Comparison of ENCODE assay signal across 11 mouse cellular contexts in the genomic region with DNA sequence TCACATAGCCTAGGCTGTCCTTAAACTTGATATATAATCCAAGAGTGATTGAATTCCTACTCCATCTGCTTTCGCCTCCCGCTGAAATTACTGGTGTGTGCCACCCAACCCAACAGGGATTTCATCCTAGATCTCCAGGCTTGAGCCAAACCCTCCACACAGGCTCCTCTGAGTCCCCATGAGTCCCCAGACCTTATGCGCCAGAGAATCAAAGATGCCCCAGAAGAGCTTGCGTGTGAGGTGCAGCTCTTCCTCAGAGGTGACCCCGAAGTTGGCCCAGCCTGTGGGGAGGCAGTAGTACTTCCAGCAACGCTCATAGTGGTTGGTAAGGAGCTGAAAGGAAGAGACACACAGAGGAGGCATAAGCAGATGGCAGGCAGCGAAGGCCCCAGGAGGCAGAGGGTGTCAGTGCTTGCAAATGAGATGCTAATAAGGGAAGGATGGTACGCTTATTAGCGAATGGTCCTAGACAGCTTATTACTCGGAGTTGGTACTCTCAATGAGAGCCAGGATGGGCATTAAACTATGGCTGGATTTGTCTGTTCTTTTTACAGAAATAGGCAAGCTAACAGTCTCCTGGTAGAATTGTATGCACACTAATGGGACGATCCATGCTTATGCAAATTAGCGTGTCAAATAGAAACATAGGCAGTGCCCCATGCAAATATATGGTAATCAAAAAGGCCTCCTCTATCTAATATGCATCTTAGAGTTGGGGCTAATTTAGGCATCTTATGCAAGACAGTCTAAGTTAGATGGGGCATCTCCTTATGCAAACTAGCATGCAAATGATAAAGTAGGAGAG. TPM values are rescaled to one million over a fixed set of nuclear protein-coding genes. Genes with fewer than 3 reads are reported as not detected.
A peak's percentile ranks its signal among the peaks of the same experiment; 100 is the strongest.
DNase-seq lines count a peak whose midpoint lies in the region; ATAC-seq lines count a peak whose summit lies in the region.
"Had no signal": no experiment of that assay in that cellular context is flagged by ENCODE, and none has a peak within 500 bp of the region (broad histone marks: within the 10 kb centered on the region; RNA-seq: fewer than 3 reads in every experiment).

No protein-coding gene starts in this region.

- H3K9me3 ChIP-seq in forebrain, embryonic 10.5 days = no peaks in the 10 kb centered on the region; the same call in 1 of the 2 replicates
- no peaks in the 10 kb centered on the region for H3K9me3 ChIP-seq in hindbrain, embryonic 16.5 days (ENCODE audit: control insufficient read depth, low read length)
- no peaks in the 10 kb centered on the region for H3K9me3 ChIP-seq in midbrain, embryonic 16.5 days (replicated peaks; ENCODE audit: control insufficient read depth, low read length, poor library complexity, severe bottlenecking)
- H3K9me3 ChIP-seq: liver, embryonic 13.5 days had no signal

- peak; percentile 71 for ATAC-seq in hindbrain, embryonic 16.5 days
- peak; percentile 65 for ATAC-seq in midbrain, embryonic 16.5 days

- H3K27ac ChIP-seq in forebrain, embryonic 10.5 days = peak overlapping the region; percentile 66; the same call in 1 of the 2 replicates
- H3K27ac ChIP-seq in hindbrain, embryonic 16.5 days (ENCODE audit: low read depth, low read length) = peak overlapping the region; percentile 86
- H3K27ac ChIP-seq in midbrain, embryonic 16.5 days (ENCODE audit: low read length) = peak overlapping the region; percentile 84
- H3K27ac ChIP-seq: liver, embryonic 13.5 days had no signal

- H3K4me2 ChIP-seq in hindbrain, embryonic 16.5 days (ENCODE audit: low read length) = peak overlapping the region; percentile 77
- peak overlapping the region; percentile 63 for H3K4me2 ChIP-seq in midbrain, embryonic 16.5 days (ENCODE audit: low read length)

- intact Hi-C loops in heart, postnatal 36 days (cut with DNase I) = no loop called here

- WGBS in forebrain, embryonic 10.5 days = 77% methylated on average over 12 of the region's 12 CpGs
- WGBS in hindbrain, embryonic 16.5 days = 26% methylated on average over 12 of the region's 12 CpGs
- WGBS in midbrain, embryonic 16.5 days = 26% methylated on average over 12 of the region's 12 CpGs

- H3K27me3 ChIP-seq in forebrain, embryonic 10.5 days (ENCODE audit: poor library complexity, severe bottlenecking) = peaks cover 84% of the 10 kb centered on the region
- peaks cover 6% of the 10 kb centered on the region for H3K27me3 ChIP-seq in hindbrain, embryonic 16.5 days (replicated peaks; ENCODE audit: control insufficient read depth, insufficient read depth, low read length)
- H3K27me3 ChIP-seq in midbrain, embryonic 16.5 days (ENCODE audit: control insufficient read depth, insufficient read depth, low read depth, low read length) = no peaks in the 10 kb centered on the region

- peaks cover 40% of the 10 kb centered on the region for H3K4me1 ChIP-seq in forebrain, embryonic 10.5 days
- H3K4me1 ChIP-seq in hindbrain, embryonic 16.5 days (ENCODE audit: control insufficient read depth, insufficient read depth, low read depth, low read length) = peaks cover 22% of the 10 kb centered on the region
- peaks cover 16% of the 10 kb centered on the region; the same call in 1 of the 2 replicates for H3K4me1 ChIP-seq in midbrain, embryonic 16.5 days (ENCODE audit: control insufficient read depth, insufficient read depth, low read length)

- H3K9ac ChIP-seq in hindbrain, embryonic 16.5 days (ENCODE audit: low read depth, low read length) = no peak overlapping the region
- no peak overlapping the region for H3K9ac ChIP-seq in midbrain, embryonic 16.5 days (ENCODE audit: low read depth, low read length)
- H3K9ac ChIP-seq: liver, embryonic 13.5 days had no signal

- DNase-seq in layer of hippocampus, adult 18-20 months (ENCODE audit: low spot score in 2 of 2) = peak; percentile 54
- DNase-seq in layer of hippocampus, postnatal 25 days (ENCODE audit: extremely low spot score in 1 of 2, low spot score in 1 of 2) = no peak
- DNase-seq in forebrain, embryonic 10.5 days (ENCODE audit: extremely low spot score, low spot score) = no peak
- no peak for DNase-seq in heart, postnatal 36 days
- no peak for DNase-seq in right cerebral cortex, postnatal 4 days
- DNase-seq in kidney, adult 8-10 months = no peak
- DNase-seq: gastrocnemius, postnatal 36 days; heart, postnatal 14 days; liver, embryonic 13.5 days had no signal

- H3K36me3 ChIP-seq in forebrain, embryonic 10.5 days (replicated peaks) = no peaks in the 10 kb centered on the region
- H3K36me3 ChIP-seq in hindbrain, embryonic 16.5 days (ENCODE audit: control insufficient read depth, insufficient read depth, low read length) = no peaks in the 10 kb centered on the region
- H3K36me3 ChIP-seq in midbrain, embryonic 16.5 days (ENCODE audit: control insufficient read depth, insufficient read depth, low read length) = no peaks in the 10 kb centered on the region
- H3K36me3 ChIP-seq: liver, embryonic 13.5 days had no signal

- peak overlapping the region; percentile 54; the same call in 1 of the 2 replicates for H3K4me3 ChIP-seq in forebrain, embryonic 10.5 days
- peak overlapping the region; percentile 48; the same call in 1 of the 2 replicates for H3K4me3 ChIP-seq in hindbrain, embryonic 16.5 days (ENCODE audit: low read length)
- H3K4me3 ChIP-seq in midbrain, embryonic 16.5 days (ENCODE audit: low read depth, low read length) = peak overlapping the region; percentile 47; the same call in 1 of the 2 replicates

RNA-seq across cellular contexts. Expression of a gene that starts 54.4 kb away (rescaled TPM):
- 10 to 100 TPM; 15.3 to 15.5 TPM for total RNA-seq in layer of hippocampus, adult 18-20 months (2021)
- 10 to 100 TPM; 12.0 to 15.1 TPM for total RNA-seq in layer of hippocampus, postnatal 25 days (2021)
- polyA plus RNA-seq in forebrain, embryonic 10.5 days (2016; fragmentation: Nextera tagmentation; extraction: Ambion mirVana) = 1.0 and 1.2 TPM in 2 replicates
- polyA plus RNA-seq in hindbrain, embryonic 16.5 days (2015; fragmentation: Nextera tagmentation; extraction: Ambion mirVana) = 9.2 and 11.0 TPM in 2 replicates
- polyA plus RNA-seq in midbrain, embryonic 16.5 days (2015; fragmentation: Nextera tagmentation; extraction: Ambion mirVana) = 11.3 and 14.4 TPM in 2 replicates
- total RNA-seq in heart, postnatal 36 days (2021) = under 1 TPM; 0.03 to 0.08 TPM

Comparison
In these comparisons a context has a peak if more than half of its experiments do, and no peak if none do; other contexts are left out.
1. DNase-seq: peak in layer of hippocampus, adult 18-20 months (2 of 2); none in layer of hippocampus, postnatal 25 days (0 of 2), forebrain, embryonic 10.5 days (single experiment), heart, postnatal 36 days (0 of 2), right cerebral cortex, postnatal 4 days (single experiment) and kidney, adult 8-10 months (0 of 2).
2. RNA of a gene that starts 54.4 kb away (total RNA-seq): 15.3 to 15.5 TPM in layer of hippocampus, adult 18-20 months and 12.0 to 15.1 TPM in layer of hippocampus, postnatal 25 days; 0.03 to 0.08 TPM in heart, postnatal 36 days; every median in the first group is over 10 times any median in the second.
3. Peak in every context shown above with its lines, with median percentiles within 50 percentile points of each other: H3K27ac ChIP-seq and H3K4me3 ChIP-seq.